ENCODE assay signal across 8 mouse cellular contexts in the genomic region with DNA sequence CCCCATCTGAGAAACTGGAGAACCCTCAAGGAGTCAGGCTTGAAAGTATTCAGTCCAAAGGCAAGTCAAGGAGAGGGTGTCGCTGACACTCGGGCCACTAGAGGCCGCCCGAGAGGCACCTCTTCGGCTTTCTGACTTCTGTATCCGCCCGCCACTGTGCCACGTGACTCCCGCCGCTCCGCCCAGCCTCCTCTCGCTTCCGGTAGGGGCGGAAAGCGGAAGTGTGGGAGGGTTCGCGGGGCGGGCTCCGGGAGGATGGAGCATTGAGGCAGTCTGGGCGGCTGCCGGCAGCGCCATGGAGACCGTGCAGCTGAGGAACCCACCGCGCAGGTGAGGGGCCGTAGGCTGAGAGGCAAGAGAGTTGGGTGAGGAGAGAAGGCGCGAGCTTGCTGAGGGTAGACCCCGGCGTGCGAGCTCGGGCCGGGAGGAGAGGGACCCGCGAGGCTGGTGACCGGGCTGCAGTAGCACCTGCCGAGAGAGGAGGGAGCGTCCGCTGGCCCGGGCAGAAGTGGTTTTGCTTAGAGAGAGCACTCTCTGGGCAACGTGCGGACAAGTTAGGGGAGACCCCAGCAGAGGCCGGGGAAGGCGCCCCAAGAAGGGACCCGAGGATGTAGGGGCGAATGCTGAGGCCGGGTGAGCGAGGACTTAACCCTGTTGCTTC. TPM values are rescaled to one million over a fixed set of nuclear protein-coding genes. Genes with fewer than 3 reads are reported as not detected.
DNase-seq lines count a peak whose midpoint lies in the region; ATAC-seq and TF ChIP-seq lines count a peak whose summit lies in the region.

No protein-coding gene starts in this region.

- no peak overlapping the region; the same call in 1 of the 2 replicates for H3K27ac ChIP-seq in ES-Bruce4 (ENCODE audit: insufficient read depth, low read length)
- peak overlapping the region; percentile 55; the same call in 1 of the 2 replicates for H3K27ac ChIP-seq in forebrain, embryonic 14.5 days (ENCODE audit: low read depth, low read length)
- peak overlapping the region; percentile 78 for H3K27ac ChIP-seq in neural tube, embryonic 15.5 days (replicated peaks)

- no peaks in the 10 kb centered on the region for H3K9me3 ChIP-seq in ES-Bruce4 (replicated peaks; ENCODE audit: control insufficient read depth, insufficient read depth, low read length, poor library complexity, severe bottlenecking)
- no peaks in the 10 kb centered on the region for H3K9me3 ChIP-seq in forebrain, embryonic 14.5 days (replicated peaks; ENCODE audit: control insufficient read depth, low read length)
- H3K9me3 ChIP-seq in neural tube, embryonic 15.5 days (replicated peaks) = no peaks in the 10 kb centered on the region

- ATAC-seq in cerebellum, adult (ENCODE audit: insufficient number of reproducible peaks, low FRiP score, low TSS enrichment) = peak; percentile 77
- ATAC-seq in forebrain, embryonic 14.5 days = peak; percentile 86
- peak; percentile 89 for ATAC-seq in neural tube, embryonic 15.5 days (ENCODE audit: low FRiP score)

- no peaks in the 10 kb centered on the region for H3K4me1 ChIP-seq in ES-Bruce4 (ENCODE audit: control insufficient read depth, insufficient read depth, low read length)
- H3K4me1 ChIP-seq in forebrain, embryonic 14.5 days (ENCODE audit: control insufficient read depth, insufficient read depth, low read length) = peaks cover 22% of the 10 kb centered on the region; the same call in 1 of the 2 replicates
- H3K4me1 ChIP-seq in neural tube, embryonic 15.5 days = peaks cover 26% of the 10 kb centered on the region

- no peaks in the 10 kb centered on the region for H3K27me3 ChIP-seq in ES-Bruce4 (ENCODE audit: control insufficient read depth, insufficient read depth, low read length, poor library complexity, severe bottlenecking)
- no peaks in the 10 kb centered on the region for H3K27me3 ChIP-seq in forebrain, embryonic 14.5 days (replicated peaks; ENCODE audit: control insufficient read depth, insufficient read depth, low read length)
- H3K27me3 ChIP-seq in neural tube, embryonic 15.5 days (replicated peaks) = no peaks in the 10 kb centered on the region

- H3K4me3 ChIP-seq in ES-Bruce4 (ENCODE audit: low read depth, low read length) = peak overlapping the region; percentile 99
- H3K4me3 ChIP-seq in forebrain, embryonic 14.5 days (ENCODE audit: low read depth, low read length) = peak overlapping the region; percentile 93
- H3K4me3 ChIP-seq in neural tube, embryonic 15.5 days (replicated peaks) = peak overlapping the region; percentile 97

- TF ChIP-seq EP300 in ES-Bruce4 (IDR thresholded peaks at IDR 0.05; ENCODE audit: insufficient read depth, low read depth, low read length) = 0 out of 2 replicates have a peak, but pooled peaks have one; percentile 39

- TF ChIP-seq CTCF in ES-Bruce4 (IDR thresholded peaks at IDR 0.05; ENCODE audit: low read depth, low read length) = peak; percentile 76

- TF ChIP-seq POLR2A in ES-Bruce4 (IDR thresholded peaks at IDR 0.05; ENCODE audit: insufficient read depth, low read length) = peak; percentile 95

- H3K4me2 ChIP-seq in forebrain, embryonic 14.5 days (ENCODE audit: low read length) = peak overlapping the region; percentile 90
- H3K4me2 ChIP-seq in neural tube, embryonic 15.5 days = peak overlapping the region; percentile 85

- peak; percentile 97 for DNase-seq in forebrain, embryonic 14.5 days (ENCODE audit: low spot score)
- peak; percentile 98 to 99 for DNase-seq in heart, postnatal 14 days
- peak; percentile 98 for DNase-seq in layer of hippocampus, adult 11-12 months (ENCODE audit: low spot score)
- peak; percentile 99 for DNase-seq in lung, adult 18-20 months
- DNase-seq in testis, postnatal 14 days (ENCODE audit: low spot score) = peak; percentile 96

- WGBS in forebrain, embryonic 14.5 days = 0% methylated on average over 48 of the region's 48 CpGs
- under 1% methylated on average over 48 of the region's 48 CpGs for WGBS in neural tube, embryonic 15.5 days

- intact Hi-C loops in heart, postnatal 14 days (cut with DNase I) = loop anchor here (2.0 kb wide), 1 partner anchor 77 kb away; no protein-coding TSS in a partner anchor

- peak overlapping the region; percentile 87 for H3K9ac ChIP-seq in ES-Bruce4 (ENCODE audit: low read depth, poor library complexity, severe bottlenecking)
- peak overlapping the region; percentile 89 for H3K9ac ChIP-seq in forebrain, embryonic 14.5 days (ENCODE audit: low read length)
- H3K9ac ChIP-seq in neural tube, embryonic 15.5 days (replicated peaks) = peak overlapping the region; percentile 91

- no peaks in the 10 kb centered on the region for H3K36me3 ChIP-seq in ES-Bruce4 (ENCODE audit: control insufficient read depth, insufficient read depth, low read length, poor library complexity, severe bottlenecking)
- H3K36me3 ChIP-seq in forebrain, embryonic 14.5 days (ENCODE audit: control insufficient read depth, insufficient read depth, low read length) = no peaks in the 10 kb centered on the region
- H3K36me3 ChIP-seq in neural tube, embryonic 15.5 days = 0 out of 2 replicates have a peak, but pooled peaks cover 1% of the 10 kb centered on the region

RNA-seq across cellular contexts. Expression of a gene that starts 3.1 kb away (rescaled TPM):
- polyA plus RNA-seq in ES-Bruce4 (2011; ENCODE audit: insufficient read depth, insufficient read length, low read depth, missing spikeins) = 90.0 and 91.0 TPM in 2 replicates
- 53.1 and 60.3 TPM in 2 replicates for polyA plus RNA-seq in forebrain, embryonic 14.5 days (2014; fragmentation: Nextera tagmentation; extraction: Ambion mirVana)
- 10 to 100 TPM; 19.3 to 19.9 TPM for total RNA-seq in heart, postnatal 14 days (2021)
- polyA plus RNA-seq in neural tube, embryonic 15.5 days (2015; fragmentation: Nextera tagmentation; extraction: Ambion mirVana) = 49.5 and 53.9 TPM in 2 replicates

RNA-seq across cellular contexts. Expression of a gene that starts 3.9 kb away (rescaled TPM):
- 59.9 and 74.8 TPM in 2 replicates for polyA plus RNA-seq in ES-Bruce4 (2011; ENCODE audit: insufficient read depth, insufficient read length, low read depth, missing spikeins)
- 36.2 and 39.5 TPM in 2 replicates for polyA plus RNA-seq in forebrain, embryonic 14.5 days (2014; fragmentation: Nextera tagmentation; extraction: Ambion mirVana)
- total RNA-seq in heart, postnatal 14 days (2021) = 10 to 100 TPM; 17.0 to 20.4 TPM
- 15.4 and 19.0 TPM in 2 replicates for polyA plus RNA-seq in neural tube, embryonic 15.5 days (2015; fragmentation: Nextera tagmentation; extraction: Ambion mirVana)

RNA-seq across cellular contexts. Expression of a gene that starts 48.8 kb away (rescaled TPM):
- 2.5 and 4.2 TPM in 2 replicates for polyA plus RNA-seq in ES-Bruce4 (2011; ENCODE audit: insufficient read depth, insufficient read length, low read depth, missing spikeins)
- polyA plus RNA-seq in forebrain, embryonic 14.5 days (2014; fragmentation: Nextera tagmentation; extraction: Ambion mirVana) = 2.1 and 2.6 TPM in 2 replicates
- total RNA-seq in heart, postnatal 14 days (2021) = under 1 TPM; 0.79 to 0.83 TPM
- 1.1 and 1.7 TPM in 2 replicates for polyA plus RNA-seq in neural tube, embryonic 15.5 days (2015; fragmentation: Nextera tagmentation; extraction: Ambion mirVana)
